Comparison of ENCODE assay signal across 9 mouse cellular contexts in genomic region chr15:93699971-93700370, GRCm38 (mm10).
DNase-seq lines count a peak whose midpoint lies in the region; ATAC-seq and TF ChIP-seq lines count a peak whose summit lies in the region.
"Had no signal": no experiment of that assay in that cellular context is flagged by ENCODE, and none has a peak within 500 bp of the region (broad histone marks: within the 10 kb centered on the region; RNA-seq: fewer than 3 reads in every experiment).

No protein-coding gene starts in this region.

- no peak overlapping the region for H3K4me2 ChIP-seq in intestine, postnatal 0 days (replicated peaks; ENCODE audit: low read depth)
- H3K4me2 ChIP-seq in intestine, embryonic 16.5 days (ENCODE audit: low read depth, low read length), result no peak overlapping the region
- H3K4me2 ChIP-seq in lung, embryonic 15.5 days, result no peak overlapping the region
- H3K4me2 ChIP-seq: liver, embryonic 15.5 days had no signal

- intact Hi-C loops in heart, postnatal 10 days (cut with DNase I), result loop anchor here (2.0 kb wide), 1 partner anchor 105 kb away; the partner anchor contains the start of gene Prickle1

- no peaks in the 10 kb centered on the region for H3K27me3 ChIP-seq in intestine, postnatal 0 days (replicated peaks; ENCODE audit: control insufficient read depth, insufficient read depth, low read length)
- H3K27me3 ChIP-seq in intestine, embryonic 16.5 days (replicated peaks; ENCODE audit: control insufficient read depth, insufficient read depth, low read length), result no peaks in the 10 kb centered on the region
- H3K27me3 ChIP-seq in embryonic facial prominence, embryonic 10.5 days (replicated peaks; ENCODE audit: low read depth, poor library complexity, severe bottlenecking), result no peaks in the 10 kb centered on the region
- H3K27me3 ChIP-seq in lung, embryonic 15.5 days, result no peaks in the 10 kb centered on the region
- H3K27me3 ChIP-seq: liver, embryonic 15.5 days had no signal

- H3K4me1 ChIP-seq in intestine, postnatal 0 days (replicated peaks; ENCODE audit: control insufficient read depth, insufficient read depth, low read length), result no peaks in the 10 kb centered on the region; the same call in 1 of the 2 replicates
- H3K4me1 ChIP-seq in intestine, embryonic 16.5 days (ENCODE audit: control insufficient read depth, insufficient read depth, low read length), result peaks cover 12% of the 10 kb centered on the region
- H3K4me1 ChIP-seq in embryonic facial prominence, embryonic 10.5 days, result peaks cover 27% of the 10 kb centered on the region
- H3K4me1 ChIP-seq in lung, embryonic 15.5 days, result peaks cover 31% of the 10 kb centered on the region
- H3K4me1 ChIP-seq: liver, embryonic 15.5 days had no signal

- ATAC-seq in intestine, postnatal 0 days, result no peak
- no peak for ATAC-seq in intestine, embryonic 16.5 days
- ATAC-seq in lung, embryonic 15.5 days (ENCODE audit: borderline replicate concordance, extremely low read depth, low FRiP score, low TSS enrichment), result peak; percentile 44; the same call in 1 of the 2 replicates

- DNase-seq in adipocyte (ENCODE audit: low spot score), result peak; percentile 80
- DNase-seq in embryonic facial prominence, embryonic 10.5 days (ENCODE audit: low spot score), result peak; percentile 37
- peak; percentile 63 to 69 for DNase-seq in heart, postnatal 10 days
- DNase-seq in embryo, embryonic 11 days, result no peak
- no peak for DNase-seq in right cerebral cortex, postnatal 25 days

- H3K9me3 ChIP-seq in intestine, postnatal 0 days (ENCODE audit: control insufficient read depth), result no peaks in the 10 kb centered on the region
- H3K9me3 ChIP-seq in intestine, embryonic 16.5 days (ENCODE audit: control insufficient read depth, low read length), result no peaks in the 10 kb centered on the region
- H3K9me3 ChIP-seq in embryonic facial prominence, embryonic 10.5 days, result no peaks in the 10 kb centered on the region
- H3K9me3 ChIP-seq in lung, embryonic 15.5 days, result no peaks in the 10 kb centered on the region
- H3K9me3 ChIP-seq: liver, embryonic 15.5 days had no signal

- no peaks in the 10 kb centered on the region for H3K36me3 ChIP-seq in intestine, postnatal 0 days (ENCODE audit: control insufficient read depth, insufficient read depth)
- no peaks in the 10 kb centered on the region for H3K36me3 ChIP-seq in intestine, embryonic 16.5 days (ENCODE audit: control insufficient read depth, insufficient read depth, low read length)
- no peaks in the 10 kb centered on the region for H3K36me3 ChIP-seq in embryonic facial prominence, embryonic 10.5 days (replicated peaks)
- H3K36me3 ChIP-seq in lung, embryonic 15.5 days, result no peaks in the 10 kb centered on the region
- H3K36me3 ChIP-seq: liver, embryonic 15.5 days had no signal

- H3K9ac ChIP-seq in intestine, postnatal 0 days (ENCODE audit: low read depth, low read length), result no peak overlapping the region
- H3K9ac ChIP-seq in intestine, embryonic 16.5 days (ENCODE audit: low read depth, low read length), result no peak overlapping the region
- no peak overlapping the region for H3K9ac ChIP-seq in lung, embryonic 15.5 days
- H3K9ac ChIP-seq: liver, embryonic 15.5 days had no signal

- 54% methylated on average over 9 of the region's 9 CpGs for WGBS in intestine, postnatal 0 days
- 64% methylated on average over 9 of the region's 9 CpGs for WGBS in intestine, embryonic 16.5 days
- WGBS in embryonic facial prominence, embryonic 10.5 days, result 48% methylated on average over 9 of the region's 9 CpGs
- WGBS in lung, embryonic 15.5 days, result 30% methylated on average over 9 of the region's 9 CpGs

- no peak overlapping the region for H3K4me3 ChIP-seq in intestine, postnatal 0 days (ENCODE audit: low read depth, low read length)
- H3K4me3 ChIP-seq in intestine, embryonic 16.5 days (ENCODE audit: low read length), result no peak overlapping the region
- H3K4me3 ChIP-seq in embryonic facial prominence, embryonic 10.5 days, result no peak overlapping the region
- no peak overlapping the region for H3K4me3 ChIP-seq in lung, embryonic 15.5 days
- H3K4me3 ChIP-seq: liver, embryonic 15.5 days had no signal

- TF ChIP-seq CTCF in intestine, postnatal 0 days (IDR thresholded peaks at IDR 0.05; ENCODE audit: low read depth), result peak; percentile 48

- H3K27ac ChIP-seq in intestine, postnatal 0 days (ENCODE audit: low read depth, low read length), result no peak overlapping the region
- H3K27ac ChIP-seq in intestine, embryonic 16.5 days (ENCODE audit: low read length), result no peak overlapping the region
- H3K27ac ChIP-seq in embryonic facial prominence, embryonic 10.5 days (replicated peaks), result peak overlapping the region; percentile 48; the same call in 1 of the 2 replicates
- H3K27ac ChIP-seq in lung, embryonic 15.5 days, result peak overlapping the region; percentile 41
- H3K27ac ChIP-seq: liver, embryonic 15.5 days had no signal

Comparison
In these comparisons a context has a peak if more than half of its experiments do, and no peak if none do; other contexts are left out.
1. H3K27ac ChIP-seq: peak in embryonic facial prominence, embryonic 10.5 days (single experiment) and lung, embryonic 15.5 days (single experiment); none in intestine, postnatal 0 days (single experiment) and intestine, embryonic 16.5 days (single experiment).
2. DNase-seq: peak in adipocyte (single experiment), embryonic facial prominence, embryonic 10.5 days (single experiment) and heart, postnatal 10 days (2 of 2); none in embryo, embryonic 11 days (single experiment) and right cerebral cortex, postnatal 25 days (single experiment).